Mouse (Mus musculus) CH12.LX (cell line): ENCODE measurements around the gene Dennd2d.

Experiments
- CTCF ChIP-seq, 2 experiments: IDR thresholded peaks in 1 of 2; conservative IDR thresholded peaks in 1 of 2; 2 replicates each; pipeline ENCODE4 v1.5.1; 2011 to 2012; ENCODE audit warnings: low read depth in 2 of 2, low read length in 2 of 2, improper control_type of control experiment in 1 of 2, inconsistent platforms in 1 of 2, mild to moderate bottlenecking in 1 of 2, moderate library complexity in 1 of 2
- EP300 ChIP-seq: IDR thresholded peaks from 2 replicates; pipeline ENCODE4 v1.6.1; 2011; ENCODE audit warnings: low read length, improper control_type of control experiment
- ETS1 ChIP-seq: conservative IDR thresholded peaks from 2 replicates; pipeline ENCODE4 v1.6.1; 2012; ENCODE audit warnings: low read depth, mild to moderate bottlenecking, inconsistent platforms, low read length, improper control_type of control experiment, moderate library complexity
- JUND ChIP-seq: conservative IDR thresholded peaks from 2 replicates; pipeline ENCODE4 v1.6.1; 2011; ENCODE audit warnings: low read depth, low read length, improper control_type of control experiment
- MAX ChIP-seq: IDR thresholded peaks from 2 replicates; pipeline ENCODE4 v1.6.1; 2011; ENCODE audit warnings: low read length, improper control_type of control experiment
- MAZ ChIP-seq: IDR thresholded peaks from 2 replicates; pipeline ENCODE4 v1.6.1; 2012; ENCODE audit warnings: low read depth, mild to moderate bottlenecking, inconsistent platforms, low read length, improper control_type of control experiment, moderate library complexity
- PAX5 ChIP-seq: IDR thresholded peaks from 2 replicates; pipeline ENCODE4 v1.6.1; 2012; ENCODE audit warnings: low read length, inconsistent platforms, mixed read lengths
- POLR2A ChIP-seq: IDR thresholded peaks from 2 replicates; pipeline ENCODE4 v1.6.1; 2011; ENCODE audit warnings: low read depth, mild to moderate bottlenecking, improper control_type of control experiment, low read length
- POLR2AphosphoS2 ChIP-seq: IDR thresholded peaks from 2 replicates; pipeline ENCODE4 v1.6.1; 2011; ENCODE audit warnings: low read depth, low read length, improper control_type of control experiment
- ZC3H11A ChIP-seq: IDR thresholded peaks from 2 replicates; pipeline ENCODE4 v1.6.1; 2012; ENCODE audit warnings: low read depth, mild to moderate bottlenecking, inconsistent platforms, low read length, improper control_type of control experiment

DNA sequence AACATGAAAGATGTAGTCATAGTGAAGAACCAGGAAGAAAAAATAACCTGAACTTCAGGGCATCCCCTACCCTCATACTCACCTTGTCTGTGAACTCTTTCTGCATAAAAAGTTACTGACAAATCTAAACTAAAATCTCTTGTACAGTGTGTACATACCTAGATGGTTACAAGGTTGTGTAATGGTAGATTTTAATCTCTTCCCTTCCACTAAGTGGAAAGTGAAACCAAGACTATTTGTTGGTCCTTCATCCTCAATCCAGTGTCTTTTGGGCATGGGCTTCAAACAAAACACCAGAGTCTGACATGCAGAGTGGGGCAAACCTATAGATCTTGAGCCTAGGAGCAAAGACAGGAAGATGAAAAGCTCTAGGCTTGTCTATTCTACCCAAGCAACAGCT lies 33.2 kb upstream of the Dennd2d start:
- TF ChIP-seq POLR2A (no peak), MAX (no peak), PAX5 (no peak), MAZ (no peak), CTCF (conservative IDR thresholded peaks at IDR 0.05 in 1 of 2, IDR thresholded peaks at IDR 0.05 in 1 of 2; ENCODE audit: low read depth in 2 of 2, low read length in 2 of 2) (no peak), POLR2AphosphoS2 (no peak), ZC3H11A (no peak), JUND (no peak), ETS1 (no peak), EP300 (no peak)
